23 mouse cellular contexts compared by ENCODE assay signal in genomic region chr14:109708733-109709132, GRCm38 (mm10).
DNase-seq lines count a peak whose midpoint lies in the region; ATAC-seq and TF ChIP-seq lines count a peak whose summit lies in the region.
"Had no signal": no experiment of that assay in that cellular context is flagged by ENCODE, and none has a peak within 500 bp of the region (broad histone marks: within the 10 kb centered on the region; RNA-seq: fewer than 3 reads in every experiment).

No protein-coding gene starts in this region.

- DNase-seq in forebrain, embryonic 10.5 days (ENCODE audit: extremely low spot score, low spot score), result no peak
- peak; percentile 45 for DNase-seq in brain, adult 2 months (ENCODE audit: low read depth, low spot score)
- peak; percentile 14 for DNase-seq in brain, embryonic 18.5 days (ENCODE audit: low read depth, low spot score)
- peak; percentile 25 for DNase-seq in forebrain, postnatal 0 days
- DNase-seq in right cerebral cortex, postnatal 25 days, result no peak
- DNase-seq in heart, adult 18-20 months, result no peak
- DNase-seq: adrenal gland, postnatal 14 days; cerebellum, adult 11 months; cerebellum, adult 8-10 months; cerebellum, postnatal 36 days; gastrocnemius, adult 2 months; gastrocnemius, postnatal 25 days; heart, postnatal 10 days; heart, postnatal 4 days had no signal

- H3K27me3 ChIP-seq in forebrain, embryonic 13.5 days, result no peaks in the 10 kb centered on the region
- H3K27me3 ChIP-seq in forebrain, embryonic 10.5 days (ENCODE audit: poor library complexity, severe bottlenecking), result no peaks in the 10 kb centered on the region
- H3K27me3 ChIP-seq in forebrain, postnatal 0 days (ENCODE audit: insufficient read depth, low read length), result no peaks in the 10 kb centered on the region
- H3K27me3 ChIP-seq: CH12.LX; embryonic facial prominence, embryonic 13.5 days; hindbrain, embryonic 12.5 days; Patski had no signal

- H3K9me3 ChIP-seq in forebrain, embryonic 13.5 days (replicated peaks), result no peaks in the 10 kb centered on the region
- no peaks in the 10 kb centered on the region for H3K9me3 ChIP-seq in forebrain, embryonic 10.5 days
- no peaks in the 10 kb centered on the region for H3K9me3 ChIP-seq in forebrain, postnatal 0 days (ENCODE audit: low read length)
- H3K9me3 ChIP-seq: embryonic facial prominence, embryonic 13.5 days; hindbrain, embryonic 12.5 days had no signal

- H3K9ac ChIP-seq in forebrain, embryonic 13.5 days, result no peak overlapping the region
- no peak overlapping the region for H3K9ac ChIP-seq in forebrain, postnatal 0 days
- H3K9ac ChIP-seq: embryonic facial prominence, embryonic 13.5 days; hindbrain, embryonic 12.5 days had no signal

- no peak overlapping the region for H3K4me2 ChIP-seq in forebrain, embryonic 13.5 days
- H3K4me2 ChIP-seq in forebrain, postnatal 0 days (ENCODE audit: low read depth), result no peak overlapping the region
- H3K4me2 ChIP-seq: embryonic facial prominence, embryonic 13.5 days; hindbrain, embryonic 12.5 days had no signal

- H3K4me1 ChIP-seq in forebrain, embryonic 13.5 days, result no peaks in the 10 kb centered on the region
- H3K4me1 ChIP-seq in forebrain, embryonic 10.5 days, result no peaks in the 10 kb centered on the region
- H3K4me1 ChIP-seq in forebrain, postnatal 0 days (ENCODE audit: insufficient read depth), result no peaks in the 10 kb centered on the region
- H3K4me1 ChIP-seq: embryonic facial prominence, embryonic 13.5 days; hindbrain, embryonic 12.5 days had no signal

- no peak overlapping the region for H3K4me3 ChIP-seq in forebrain, embryonic 13.5 days
- no peak overlapping the region for H3K4me3 ChIP-seq in forebrain, embryonic 10.5 days
- H3K4me3 ChIP-seq in forebrain, postnatal 0 days (ENCODE audit: low read depth, low read length), result no peak overlapping the region
- H3K4me3 ChIP-seq: embryonic facial prominence, embryonic 13.5 days; gastrocnemius, adult 2 months; hindbrain, embryonic 12.5 days had no signal

- 64% methylated on average over 3 of the region's 3 CpGs for whole genome bisulfite sequencing in forebrain, embryonic 13.5 days
- WGBS in forebrain, embryonic 10.5 days, result 88% methylated on average over 3 of the region's 3 CpGs
- WGBS in forebrain, postnatal 0 days, result 48% methylated on average over 3 of the region's 3 CpGs

- H3K36me3 ChIP-seq in forebrain, embryonic 13.5 days (ENCODE audit: poor library complexity, severe bottlenecking), result no peaks in the 10 kb centered on the region
- no peaks in the 10 kb centered on the region for H3K36me3 ChIP-seq in forebrain, embryonic 10.5 days (replicated peaks)
- H3K36me3 ChIP-seq in forebrain, postnatal 0 days (ENCODE audit: insufficient read depth), result no peaks in the 10 kb centered on the region
- H3K36me3 ChIP-seq: embryonic facial prominence, embryonic 13.5 days; hindbrain, embryonic 12.5 days had no signal

- H3K27ac ChIP-seq in forebrain, embryonic 13.5 days, result no peak overlapping the region
- no peak overlapping the region for H3K27ac ChIP-seq in forebrain, embryonic 10.5 days
- no peak overlapping the region for H3K27ac ChIP-seq in forebrain, postnatal 0 days (ENCODE audit: low read depth, low read length)
- H3K27ac ChIP-seq: embryonic facial prominence, embryonic 13.5 days; gastrocnemius, adult 2 months; hindbrain, embryonic 12.5 days had no signal

- ATAC-seq in forebrain, embryonic 13.5 days, result peak; percentile 93
- peak; percentile 32; the same call in 1 of the 2 replicates for ATAC-seq in forebrain, postnatal 0 days
- ATAC-seq: activated CD4-positive, CD25-positive, alpha-beta regulatory T cell, adult 4 months; hindbrain, embryonic 16.5 days; inflammation-experienced regulatory T-cells, adult 6 months; intestine, postnatal 0 days; Patski had no signal

- no peak for TF ChIP-seq CTCF in forebrain, postnatal 0 days (IDR thresholded peaks at IDR 0.05; ENCODE audit: low read depth)

Comparison
In these comparisons a context has a peak if more than half of its experiments do, and no peak if none do; other contexts are left out.
1. DNase-seq: peak in brain, adult 2 months (single experiment), brain, embryonic 18.5 days (single experiment) and forebrain, postnatal 0 days (single experiment); none in forebrain, embryonic 10.5 days (single experiment), right cerebral cortex, postnatal 25 days (single experiment) and heart, adult 18-20 months (0 of 2).